Mouse (Mus musculus): Measurements from ENCODE around the gene Mapk12. TPM values are rescaled to one million over a fixed set of nuclear protein-coding genes. Genes with fewer than 3 reads are reported as not detected.

Gene Mapk12
- total and polyA plus RNA-seq, 3 experiments: 0.18 TPM; not detected in 2

DNA sequence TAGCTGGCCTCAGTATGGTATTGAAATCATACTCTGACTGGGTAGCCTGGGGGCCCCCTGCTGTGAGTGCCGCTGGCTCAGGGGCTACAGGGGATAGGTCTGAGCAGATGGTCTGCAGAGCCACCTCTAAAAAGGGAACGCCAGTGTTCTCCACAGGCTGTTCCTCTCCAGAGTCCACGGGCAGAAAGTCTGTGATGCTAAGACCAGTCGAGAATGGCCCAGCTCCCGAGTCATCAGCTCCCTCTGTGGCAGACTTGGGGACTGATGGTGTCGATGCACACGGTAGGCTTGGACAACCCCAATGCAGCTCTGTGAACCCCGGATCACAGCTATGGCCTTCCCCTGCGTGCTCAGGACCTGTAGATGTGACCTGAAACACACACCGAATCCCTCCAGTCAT is 36.6 kb downstream of the Mapk12 start:
- H3K36me3 ChIP-seq (ENCODE audit: control insufficient read depth in 1 of 2, insufficient read depth in 2 of 2, low read length in 2 of 2): peaks cover 0 to 4% of the 10 kb centered on the region in 2 experiments; a peak in 2 of 4 replicates
- no peaks in the 10 kb centered on the region for H3K4me1 ChIP-seq (ENCODE audit: control insufficient read depth in 1 of 2, insufficient read depth in 2 of 2, low read length in 2 of 2)
- no peaks in the 10 kb centered on the region for H3K9me3 ChIP-seq (replicated peaks; ENCODE audit: insufficient read depth, low read length)
- TF ChIP-seq GABPA (IDR thresholded peaks at IDR 0.05; ENCODE audit: low read depth, low read length): no peak
- no peak overlapping the region for H3K27ac ChIP-seq (ENCODE audit: control insufficient read depth, low read depth, low read length)
- H3K4me3 ChIP-seq (ENCODE audit: control insufficient read depth in 1 of 2, insufficient read depth in 1 of 2, low read depth in 2 of 2, low read length in 2 of 2): no peak overlapping the region
- H3K27me3 ChIP-seq (ENCODE audit: control insufficient read depth in 1 of 2, insufficient read depth in 2 of 2, low read length in 2 of 2): no peaks in the 10 kb centered on the region
- no peak for DNase-seq (ENCODE audit: low read depth, low spot score)
- no peak overlapping the region for H3K9ac ChIP-seq (ENCODE audit: control insufficient read depth, low read depth, low read length, poor library complexity, severe bottlenecking)
- no peaks in the 10 kb centered on the region for H3K79me2 ChIP-seq (ENCODE audit: control insufficient read depth, insufficient read depth, low read length, poor library complexity)

DNA sequence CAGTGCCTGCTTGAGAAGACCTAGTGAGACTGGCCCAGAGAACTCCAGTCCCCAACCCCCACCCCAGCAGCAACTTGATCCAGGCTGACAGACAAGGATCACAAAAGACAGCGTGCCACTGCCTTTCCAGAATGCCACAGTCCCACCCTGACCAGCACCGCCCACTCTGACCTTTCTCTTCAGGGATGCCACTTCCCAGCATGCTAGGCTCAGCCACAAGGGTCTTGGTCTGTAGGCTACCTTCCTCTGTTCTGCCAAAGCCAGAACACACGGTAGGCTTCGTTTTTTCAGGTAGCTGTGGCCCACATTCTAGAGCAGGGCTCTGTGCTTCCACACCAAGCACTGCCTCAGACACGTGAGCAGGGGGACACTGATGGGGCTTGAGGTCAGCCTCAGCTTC is 37.9 kb downstream of the Mapk12 start:
- TF ChIP-seq CHD2 (IDR thresholded peaks at IDR 0.05; ENCODE audit: low read length) (no peak), MEF2A (IDR thresholded peaks at IDR 0.05; ENCODE audit: extremely low read depth, insufficient replicate concordance, low read depth, low read length, poor library complexity, severe bottlenecking) (no peak), SMC3 (IDR thresholded peaks at IDR 0.05; ENCODE audit: low read depth, low read length) (no peak), ZKSCAN1 (IDR thresholded peaks at IDR 0.05; ENCODE audit: low read depth, low read length) (no peak)
- Histone ChIP-seq H3K9ac (ENCODE audit: control insufficient read depth, low read depth, low read length, poor library complexity, severe bottlenecking) (no peak overlapping the region), H3K79me2 (ENCODE audit: control insufficient read depth, insufficient read depth, low read length, poor library complexity) (no peaks in the 10 kb centered on the region), H3K9me3 (replicated peaks; ENCODE audit: insufficient read depth, low read length) (no peaks in the 10 kb centered on the region), H3K4me1 (ENCODE audit: control insufficient read depth in 1 of 2, insufficient read depth in 2 of 2, low read length in 2 of 2) (no peaks in the 10 kb centered on the region), H3K27me3 (ENCODE audit: control insufficient read depth in 1 of 2, insufficient read depth in 2 of 2, low read length in 2 of 2) (no peaks in the 10 kb centered on the region), H3K27ac (ENCODE audit: control insufficient read depth, low read depth, low read length) (no peak overlapping the region), H3K36me3 (ENCODE audit: control insufficient read depth in 1 of 2, insufficient read depth in 2 of 2, low read length in 2 of 2) (peaks cover 0 to 2% of the 10 kb centered on the region in 2 experiments; a peak in 1 of 4 replicates), H3K4me3 (ENCODE audit: control insufficient read depth in 1 of 2, insufficient read depth in 1 of 2, low read depth in 2 of 2, low read length in 2 of 2) (no peak overlapping the region)
- DNase-seq (ENCODE audit: low read depth, low spot score): no peak

- TF ChIP-seq KAT2A (conservative IDR thresholded peaks at IDR 0.05; ENCODE audit: low read depth, low read length) (no peak), ZKSCAN1 (IDR thresholded peaks at IDR 0.05; ENCODE audit: low read depth, low read length) (no peak), ZNF384 (IDR thresholded peaks at IDR 0.05; ENCODE audit: low read depth, low read length) (no peak), SIN3A (IDR thresholded peaks at IDR 0.05; ENCODE audit: low read length) (no peak), POLR2AphosphoS5 (IDR thresholded peaks at IDR 0.05; ENCODE audit: borderline replicate concordance, low read depth, low read length) (0 out of 2 replicates have a peak, but pooled peaks have one; percentile 8)
- no peaks in the 10 kb centered on the region for H3K9me3 ChIP-seq (replicated peaks; ENCODE audit: insufficient read depth, low read length)
- no peak overlapping the region for H3K9ac ChIP-seq (ENCODE audit: control insufficient read depth, low read depth, low read length, poor library complexity, severe bottlenecking)
- H3K4me3 ChIP-seq (ENCODE audit: control insufficient read depth in 1 of 2, insufficient read depth in 1 of 2, low read depth in 2 of 2, low read length in 2 of 2): no peak overlapping the region
- no peaks in the 10 kb centered on the region for H3K4me1 ChIP-seq (ENCODE audit: control insufficient read depth in 1 of 2, insufficient read depth in 2 of 2, low read length in 2 of 2)
- H3K27ac ChIP-seq (ENCODE audit: control insufficient read depth, low read depth, low read length): no peak overlapping the region
- H3K36me3 ChIP-seq (ENCODE audit: control insufficient read depth in 1 of 2, insufficient read depth in 2 of 2, low read length in 2 of 2): peaks cover 0 to 3% of the 10 kb centered on the region in 2 experiments; a peak in 2 of 4 replicates
- DNase-seq (ENCODE audit: low read depth, low spot score): no peak
- no peaks in the 10 kb centered on the region for H3K79me2 ChIP-seq (ENCODE audit: control insufficient read depth, insufficient read depth, low read length, poor library complexity)
- no peaks in the 10 kb centered on the region for H3K27me3 ChIP-seq (ENCODE audit: control insufficient read depth in 1 of 2, insufficient read depth in 2 of 2, low read length in 2 of 2)
Observed at GRCm38 (mm10) chr15:89100823-89101222, 39.7 kb downstream of the Mapk12 start.

All from MEL (cell line).